Mouse (Mus musculus): Measurements from ENCODE around the gene Ankrd44.

Ankrd44 gene

GRCm38 (mm10) chr1:54854388-54854787, 71.8 kb downstream of the Ankrd44 start:
- no peak for DNase-seq (ENCODE audit: extremely low read depth, low read depth, low spot score)

GRCm38 (mm10) chr1:54853311-54854000, 72.7 kb downstream of the Ankrd44 start:
- no peak for DNase-seq (ENCODE audit: extremely low read depth, low read depth, low spot score)

GRCm38 (mm10) chr1:54851610-54852009, 74.6 kb downstream of the Ankrd44 start:
- DNase-seq (ENCODE audit: extremely low read depth, low read depth, low spot score): no peak

- no peak for DNase-seq (ENCODE audit: extremely low read depth, low read depth, low spot score)
Measured at GRCm38 (mm10) chr1:54850077-54850476, 76.1 kb downstream of the Ankrd44 start.

GRCm38 (mm10) chr1:54847238-54847637, 78.9 kb downstream of the Ankrd44 start:
- no peak for DNase-seq (ENCODE audit: extremely low read depth, low read depth, low spot score)

GRCm38 (mm10) chr1:54846346-54847000, 79.7 kb downstream of the Ankrd44 start:
- DNase-seq (ENCODE audit: extremely low read depth, low read depth, low spot score): no peak

GRCm38 (mm10) chr1:54844361-54844760, 81.8 kb downstream of the Ankrd44 start:
- no peak for DNase-seq (ENCODE audit: extremely low read depth, low read depth, low spot score)

GRCm38 (mm10) chr1:54842765-54843461, 83.3 kb downstream of the Ankrd44 start:
- no peak for DNase-seq (ENCODE audit: extremely low read depth, low read depth, low spot score)

GRCm38 (mm10) chr1:54841788-54842187, 84.4 kb downstream of the Ankrd44 start:
- no peak for DNase-seq (ENCODE audit: extremely low read depth, low read depth, low spot score)

GRCm38 (mm10) chr1:54840040-54840439, 86.1 kb downstream of the Ankrd44 start:
- DNase-seq (ENCODE audit: extremely low read depth, low read depth, low spot score): no peak

GRCm38 (mm10) chr1:54838486-54838805, 87.7 kb downstream of the Ankrd44 start:
- no peak for DNase-seq (ENCODE audit: extremely low read depth, low read depth, low spot score)

- DNase-seq (ENCODE audit: extremely low read depth, low read depth, low spot score): no peak
Measured at GRCm38 (mm10) chr1:54837721-54838485, 88.3 kb downstream of the Ankrd44 start.

GRCm38 (mm10) chr1:54835661-54836205, 90.5 kb downstream of the Ankrd44 start:
- DNase-seq (ENCODE audit: extremely low read depth, low read depth, low spot score): no peak

- DNase-seq (ENCODE audit: extremely low read depth, low read depth, low spot score): no peak
Measured at GRCm38 (mm10) chr1:54833221-54833620, 93.0 kb downstream of the Ankrd44 start.

GRCm38 (mm10) chr1:54832765-54833164, 93.4 kb downstream of the Ankrd44 start:
- no peak for DNase-seq (ENCODE audit: extremely low read depth, low read depth, low spot score)

- peak; percentile 69 for DNase-seq (ENCODE audit: extremely low read depth, low read depth, low spot score)
Measured at GRCm38 (mm10) chr1:54830223-54830622, 96.0 kb downstream of the Ankrd44 start.

- no peak for DNase-seq (ENCODE audit: extremely low read depth, low read depth, low spot score)
Measured at GRCm38 (mm10) chr1:54829681-54830213, 96.4 kb downstream of the Ankrd44 start.

- no peak for DNase-seq (ENCODE audit: extremely low read depth, low read depth, low spot score)
Measured at GRCm38 (mm10) chr1:54827827-54828226, 98.4 kb downstream of the Ankrd44 start.

GRCm38 (mm10) chr1:54827351-54827750, 98.8 kb downstream of the Ankrd44 start:
- no peak for DNase-seq (ENCODE audit: extremely low read depth, low read depth, low spot score)

- peak; percentile 88 for DNase-seq (ENCODE audit: extremely low read depth, low read depth, low spot score)
Measured at GRCm38 (mm10) chr1:54826426-54826986, 99.7 kb downstream of the Ankrd44 start.
